Mouse (Mus musculus) kidney, postnatal 36 days (tissue): ENCODE measurements around the gene Pfkfb4.

Source experiments
- DNase-seq, 2 experiments: peaks; one replicate each; pipeline ENCODE4 v3.0.0; 2021 to 2022; ENCODE audit warnings: mixed read lengths in 2 of 2

Pfkfb4 gene

GRCm38 (mm10) chr9:109038086-109038895 is 46.7 kb downstream of the Pfkfb4 start, which contains the start of gene Shisa5:
Gene Shisa5 (plus strand): TSS chr9:109038565.
- peak; percentile 84 to 93 for DNase-seq

GRCm38 (mm10) chr9:109038901-109039364 is 47.4 kb downstream of the Pfkfb4 start:
- peak; percentile 75 to 84 for DNase-seq

GRCm38 (mm10) chr9:109039681-109040080 is 48.1 kb downstream of the Pfkfb4 start:
- DNase-seq: peak in 1 of 2 experiments; percentile 42

GRCm38 (mm10) chr9:109040216-109040615 is 48.6 kb downstream of the Pfkfb4 start:
- peak; percentile 64 to 66 for DNase-seq

GRCm38 (mm10) chr9:109040906-109041305 is 49.3 kb downstream of the Pfkfb4 start:
- DNase-seq: peak; percentile 59 to 62

- peak in 1 of 2 experiments; percentile 1 for DNase-seq
Observed at GRCm38 (mm10) chr9:109041351-109041750, 49.8 kb downstream of the Pfkfb4 start.

- peak; percentile 51 to 77 for DNase-seq
Observed at GRCm38 (mm10) chr9:109046306-109046705, 54.7 kb downstream of the Pfkfb4 start.

- DNase-seq: no peak
Observed at GRCm38 (mm10) chr9:109049316-109049715, 57.7 kb downstream of the Pfkfb4 start.

- DNase-seq: no peak
Observed at GRCm38 (mm10) chr9:109049996-109050673, 58.6 kb downstream of the Pfkfb4 start.

- DNase-seq: no peak
Observed at GRCm38 (mm10) chr9:109050674-109050997, 59.1 kb downstream of the Pfkfb4 start.

- DNase-seq: no peak
Observed at GRCm38 (mm10) chr9:109051011-109051501, 59.5 kb downstream of the Pfkfb4 start.

GRCm38 (mm10) chr9:109051651-109052489 is 60.3 kb downstream of the Pfkfb4 start:
- no peak for DNase-seq

GRCm38 (mm10) chr9:109052490-109053260 is 61.1 kb downstream of the Pfkfb4 start:
- no peak for DNase-seq

GRCm38 (mm10) chr9:109053366-109053765 is 61.8 kb downstream of the Pfkfb4 start:
- peak in 1 of 2 experiments; percentile 0 for DNase-seq

GRCm38 (mm10) chr9:109053851-109054250 is 62.3 kb downstream of the Pfkfb4 start:
- DNase-seq: no peak

GRCm38 (mm10) chr9:109054712-109055111 is 63.1 kb downstream of the Pfkfb4 start:
- peak; percentile 79 to 85 for DNase-seq

- peak in 1 of 2 experiments; percentile 10 for DNase-seq
Observed at GRCm38 (mm10) chr9:109055271-109056030, 63.9 kb downstream of the Pfkfb4 start.

GRCm38 (mm10) chr9:109056081-109056690 is 64.6 kb downstream of the Pfkfb4 start:
- peak in 1 of 2 experiments; percentile 1 for DNase-seq

- DNase-seq: peak in 1 of 2 experiments; percentile 1
Observed at GRCm38 (mm10) chr9:109056916-109057315, 65.3 kb downstream of the Pfkfb4 start.

GRCm38 (mm10) chr9:109057543-109057942 is 66.0 kb downstream of the Pfkfb4 start:
- DNase-seq: peak in 1 of 2 experiments; percentile 1
